ENCODE assay signal across 8 mouse cellular contexts in the genomic region with DNA sequence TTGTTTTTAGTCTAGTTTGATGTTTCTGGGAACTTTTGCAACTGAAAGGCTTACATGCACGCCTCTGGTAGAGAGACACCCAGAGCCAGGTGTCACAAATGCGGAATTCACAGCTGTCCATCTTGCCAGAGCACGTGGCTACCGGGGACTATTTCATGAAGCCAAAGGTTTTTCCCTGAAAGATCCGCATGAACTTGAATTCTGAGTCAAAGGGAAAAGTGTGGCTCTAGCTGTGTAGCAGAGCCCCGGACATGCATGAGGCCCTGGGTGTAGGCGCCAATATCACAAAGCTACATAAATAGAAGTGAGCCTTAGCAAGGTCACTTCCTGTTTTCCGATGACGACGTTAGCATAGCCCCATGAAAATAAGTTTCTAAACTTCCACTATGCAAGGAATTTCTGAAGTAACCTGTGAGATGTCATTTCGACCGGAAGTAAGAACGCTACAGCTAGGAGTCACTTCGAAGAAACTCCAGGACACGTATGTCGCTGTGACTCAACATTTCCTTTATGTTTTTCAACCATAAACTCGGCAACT. TPM values are rescaled to one million over a fixed set of nuclear protein-coding genes. Genes with fewer than 3 reads are reported as not detected.
DNase-seq lines count a peak whose midpoint lies in the region; ATAC-seq and TF ChIP-seq lines count a peak whose summit lies in the region.

No protein-coding gene starts in this region.

- peak; percentile 45 for DNase-seq in kidney, adult 2 months
- no peak for DNase-seq in kidney, postnatal 14 days
- DNase-seq in induced T-regulatory cell, adult 2 months (ENCODE audit: low read depth) = peak; percentile 93
- DNase-seq in thymus, postnatal 36 days = peak; percentile 39 to 40
- no peak for DNase-seq in forebrain, embryonic 10.5 days (ENCODE audit: extremely low spot score, low spot score)
- DNase-seq in ovary, adult 18-20 months (ENCODE audit: low spot score) = no peak

- H3K4me1 ChIP-seq in kidney, adult 2 months (ENCODE audit: control insufficient read depth, insufficient read depth, low read length) = no peaks in the 10 kb centered on the region
- H3K4me1 ChIP-seq in megakaryocyte, embryonic 14.5 days = peaks cover 67% of the 10 kb centered on the region
- peaks cover 10% of the 10 kb centered on the region for H3K4me1 ChIP-seq in forebrain, embryonic 10.5 days
- no peaks in the 10 kb centered on the region for H3K4me1 ChIP-seq in intestine, embryonic 15.5 days (replicated peaks)

- peak overlapping the region; percentile 45; the same call in 1 of the 2 replicates for H3K27ac ChIP-seq in kidney, adult 2 months (ENCODE audit: insufficient read depth, low read depth, low read length)
- no peak overlapping the region for H3K27ac ChIP-seq in forebrain, embryonic 10.5 days
- no peak overlapping the region for H3K27ac ChIP-seq in intestine, embryonic 15.5 days

- 65% methylated on average over 17 of the region's 17 CpGs for WGBS in kidney, adult 2 months
- WGBS in forebrain, embryonic 10.5 days = 91% methylated on average over 17 of the region's 17 CpGs
- 73% methylated on average over 17 of the region's 17 CpGs for WGBS in intestine, embryonic 15.5 days

- no peaks in the 10 kb centered on the region for H3K36me3 ChIP-seq in kidney, adult 2 months (ENCODE audit: control insufficient read depth, insufficient read depth, low read length)
- peaks cover 32% of the 10 kb centered on the region for H3K36me3 ChIP-seq in megakaryocyte, embryonic 14.5 days (replicated peaks; ENCODE audit: low read length)
- no peaks in the 10 kb centered on the region for H3K36me3 ChIP-seq in forebrain, embryonic 10.5 days (replicated peaks)
- H3K36me3 ChIP-seq in intestine, embryonic 15.5 days = no peaks in the 10 kb centered on the region

- no peaks in the 10 kb centered on the region for H3K27me3 ChIP-seq in kidney, adult 2 months (replicated peaks; ENCODE audit: control insufficient read depth, insufficient read depth, low read length)
- H3K27me3 ChIP-seq in megakaryocyte, embryonic 14.5 days (replicated peaks) = no peaks in the 10 kb centered on the region
- peaks cover 38% of the 10 kb centered on the region for H3K27me3 ChIP-seq in forebrain, embryonic 10.5 days (ENCODE audit: poor library complexity, severe bottlenecking)
- H3K27me3 ChIP-seq in intestine, embryonic 15.5 days (replicated peaks) = no peaks in the 10 kb centered on the region

- H3K4me2 ChIP-seq in intestine, embryonic 15.5 days (replicated peaks) = no peak overlapping the region

- H3K4me3 ChIP-seq in kidney, adult 2 months (ENCODE audit: insufficient read depth, low read depth, low read length) = peak overlapping the region; percentile 11
- peak overlapping the region; percentile 91 for H3K4me3 ChIP-seq in megakaryocyte, embryonic 14.5 days (replicated peaks)
- H3K4me3 ChIP-seq in forebrain, embryonic 10.5 days = no peak overlapping the region
- H3K4me3 ChIP-seq in intestine, embryonic 15.5 days (replicated peaks) = no peak overlapping the region

- no peak for ATAC-seq in intestine, embryonic 15.5 days

- TF ChIP-seq POLR2A in kidney, adult 2 months (IDR thresholded peaks at IDR 0.05; ENCODE audit: low read depth, low read length) = no peak

- no peaks in the 10 kb centered on the region for H3K9me3 ChIP-seq in megakaryocyte, embryonic 14.5 days
- H3K9me3 ChIP-seq in forebrain, embryonic 10.5 days = no peaks in the 10 kb centered on the region
- no peaks in the 10 kb centered on the region for H3K9me3 ChIP-seq in intestine, embryonic 15.5 days

- TF ChIP-seq CTCF in kidney, adult 2 months (conservative IDR thresholded peaks at IDR 0.05; ENCODE audit: insufficient read depth, insufficient read length, low read depth, low read length) = no peak

- no peak overlapping the region for H3K9ac ChIP-seq in intestine, embryonic 15.5 days

RNA-seq across cellular contexts. Expression of a gene that starts 19.5 kb away (rescaled TPM):
- 16.7 and 24.5 TPM in 2 replicates for polyA plus RNA-seq in kidney, adult 2 months (2012; rRNA removed)
- 1.1 and 8.9 TPM in 2 replicates for polyA plus RNA-seq in megakaryocyte, embryonic 14.5 days (2012; ENCODE audit: insufficient read depth, low replicate concordance)
- 93.4 and 96.5 TPM in 2 replicates for polyA plus RNA-seq in forebrain, embryonic 10.5 days (2016; fragmentation: Nextera tagmentation; extraction: Ambion mirVana)
- 107 and 119 TPM in 2 replicates for polyA plus RNA-seq in intestine, embryonic 15.5 days (2015; fragmentation: Nextera tagmentation; extraction: Ambion mirVana)

RNA-seq across cellular contexts. Expression of a gene that starts 21.2 kb away (rescaled TPM):
- polyA plus RNA-seq in kidney, adult 2 months (2012; rRNA removed) = 20.8 and 34.2 TPM in 2 replicates
- 95.0 and 696 TPM in 2 replicates for polyA plus RNA-seq in megakaryocyte, embryonic 14.5 days (2012; ENCODE audit: insufficient read depth, low replicate concordance)
- polyA plus RNA-seq in forebrain, embryonic 10.5 days (2016; fragmentation: Nextera tagmentation; extraction: Ambion mirVana) = 2.3 and 3.0 TPM in 2 replicates
- 11.6 and 15.4 TPM in 2 replicates for polyA plus RNA-seq in intestine, embryonic 15.5 days (2015; fragmentation: Nextera tagmentation; extraction: Ambion mirVana)

RNA-seq across cellular contexts. Expression of a gene that starts 56.5 kb away (rescaled TPM):
- polyA plus RNA-seq in kidney, adult 2 months (2012; rRNA removed) = 22.9 and 25.4 TPM in 2 replicates
- polyA plus RNA-seq in megakaryocyte, embryonic 14.5 days (2012; ENCODE audit: insufficient read depth, low replicate concordance) = 10.9 TPM in 2 replicates
- polyA plus RNA-seq in forebrain, embryonic 10.5 days (2016; fragmentation: Nextera tagmentation; extraction: Ambion mirVana) = 30.2 and 33.4 TPM in 2 replicates
- 31.2 and 33.3 TPM in 2 replicates for polyA plus RNA-seq in intestine, embryonic 15.5 days (2015; fragmentation: Nextera tagmentation; extraction: Ambion mirVana)

RNA-seq across cellular contexts. Expression of a gene that starts 56.8 kb away (rescaled TPM):
- polyA plus RNA-seq in kidney, adult 2 months (2012; rRNA removed) = 0.14 and 0.16 TPM in 2 replicates
- not detected in 2 replicates for polyA plus RNA-seq in megakaryocyte, embryonic 14.5 days (2012; ENCODE audit: insufficient read depth, low replicate concordance)
- 0.64 and 0.69 TPM in 2 replicates for polyA plus RNA-seq in forebrain, embryonic 10.5 days (2016; fragmentation: Nextera tagmentation; extraction: Ambion mirVana)
- polyA plus RNA-seq in intestine, embryonic 15.5 days (2015; fragmentation: Nextera tagmentation; extraction: Ambion mirVana) = 0.57 and 0.77 TPM in 2 replicates

Comparison
In these comparisons a context has a peak if more than half of its experiments do, and no peak if none do; other contexts are left out.
1. DNase-seq: peak in kidney, adult 2 months (single experiment), induced T-regulatory cell, adult 2 months (single experiment) and thymus, postnatal 36 days (2 of 2); none in kidney, postnatal 14 days (single experiment), forebrain, embryonic 10.5 days (single experiment) and ovary, adult 18-20 months (single experiment).
2. H3K4me3 ChIP-seq: peak in kidney, adult 2 months (single experiment) and megakaryocyte, embryonic 14.5 days (single experiment); none in forebrain, embryonic 10.5 days (single experiment) and intestine, embryonic 15.5 days (single experiment).